24 mouse cellular contexts compared by ENCODE assay signal in the genomic region with DNA sequence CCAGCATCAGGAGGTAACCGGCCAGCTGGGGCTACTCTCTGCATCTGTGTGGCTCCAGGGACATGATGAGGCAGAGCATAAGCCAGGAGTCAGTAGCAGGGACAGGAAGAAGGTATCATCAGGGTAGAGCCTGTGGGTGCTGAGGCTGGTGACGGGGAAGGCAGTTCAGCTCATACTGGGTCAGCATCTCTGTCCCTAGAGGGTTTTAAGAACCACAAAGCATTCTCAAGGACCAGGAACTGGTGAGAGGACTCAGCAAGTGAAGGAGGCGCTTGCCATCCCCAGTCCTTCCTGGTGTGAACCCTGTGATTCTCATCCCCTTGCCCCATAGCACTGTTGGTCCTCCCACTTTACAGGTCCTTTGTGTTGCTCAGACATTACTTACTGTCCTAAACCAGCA.
"Had no signal": no experiment of that assay in that cellular context is flagged by ENCODE, and none has a peak within 500 bp of the region (broad histone marks: within the 10 kb centered on the region; RNA-seq: fewer than 3 reads in every experiment).

No protein-coding gene starts in this region.

- H3K9me3 ChIP-seq: heart, embryonic 13.5 days; heart, embryonic 15.5 days; hindbrain, embryonic 13.5 days; hindbrain, embryonic 15.5 days; limb, embryonic 10.5 days; limb, embryonic 12.5 days; liver, embryonic 13.5 days had no signal

- H3K4me2 ChIP-seq: heart, embryonic 11.5 days; heart, embryonic 13.5 days; heart, embryonic 15.5 days; hindbrain, embryonic 13.5 days; hindbrain, embryonic 15.5 days; limb, embryonic 12.5 days; liver, embryonic 11.5 days; liver, embryonic 13.5 days had no signal

- H3K4me3 ChIP-seq: heart, adult 2 months; heart, embryonic 13.5 days; heart, embryonic 15.5 days; hindbrain, embryonic 13.5 days; hindbrain, embryonic 15.5 days; left cerebral cortex, adult 2 months; limb, embryonic 10.5 days; limb, embryonic 12.5 days; liver, embryonic 13.5 days had no signal

- H3K27ac ChIP-seq: heart, adult 2 months; heart, embryonic 13.5 days; heart, embryonic 15.5 days; hindbrain, embryonic 13.5 days; hindbrain, embryonic 15.5 days; hindbrain, postnatal 0 days; left cerebral cortex, adult 2 months; limb, embryonic 10.5 days; limb, embryonic 12.5 days; liver, embryonic 13.5 days had no signal

- H3K27me3 ChIP-seq: heart, embryonic 15.5 days; hindbrain, embryonic 13.5 days; hindbrain, embryonic 15.5 days; limb, embryonic 12.5 days; liver, embryonic 13.5 days had no signal

- H3K9ac ChIP-seq: heart, embryonic 13.5 days; heart, embryonic 15.5 days; hindbrain, embryonic 13.5 days; hindbrain, embryonic 15.5 days; limb, embryonic 12.5 days; liver, embryonic 13.5 days had no signal

- H3K4me1 ChIP-seq: heart, embryonic 15.5 days; liver, embryonic 13.5 days had no signal

- ATAC-seq: hindbrain, postnatal 0 days had no signal

- DNase-seq: gastrocnemius, postnatal 14 days; gastrocnemius, postnatal 36 days; heart, adult 11 months; heart, adult 2 months; heart, postnatal 14 days; heart, postnatal 36 days; kidney, adult 18-20 months; kidney, adult 8-10 months; kidney, postnatal 10 days; kidney, postnatal 25 days; kidney, postnatal 4 days; layer of hippocampus, adult 9-11 months; liver; liver, embryonic 13.5 days had no signal

- H3K36me3 ChIP-seq: heart, embryonic 13.5 days; heart, embryonic 15.5 days; hindbrain, embryonic 13.5 days; hindbrain, embryonic 15.5 days; limb, embryonic 10.5 days; limb, embryonic 12.5 days; liver, embryonic 13.5 days had no signal
